Mouse (Mus musculus) embryonic facial prominence, embryonic 14.5 days (tissue): Measurements from ENCODE around the gene AU018091. TPM values are rescaled to one million over a fixed set of nuclear protein-coding genes. Genes with fewer than 3 reads are reported as not detected.

Experiments
- ATAC-seq: fragments of 200-750 bp; cut with Nextera tagmentation; 2 replicates; pipeline ENCODE4 v1.8.0; 2017; ENCODE audit warnings: low read depth, moderate number of reproducible peaks, moderate TSS enrichment
- DNase-seq: peaks from one replicate; pipeline ENCODE4 v3.0.0-alpha.2; 2015; ENCODE audit warnings: low spot score
- H3K27ac ChIP-seq: fragments of 300-500 bp; sonication (generic); replicated peaks from 2 replicates; pipeline ENCODE4 v1.5.1; 2014; ENCODE audit warnings: low read depth, mild to moderate bottlenecking, low read length, moderate library complexity
- H3K27me3 ChIP-seq: fragments of 300-500 bp; sonication (generic); replicated peaks from 2 replicates; pipeline ENCODE4 v1.6.1; 2014; ENCODE audit warnings: low read length; ENCODE audit not compliant: control insufficient read depth, insufficient read depth
- H3K36me3 ChIP-seq: fragments of 300-500 bp; sonication (generic); 2 replicates; pipeline ENCODE4 v1.6.1; 2014; ENCODE audit warnings: low read length, mixed read lengths; ENCODE audit not compliant: control insufficient read depth, insufficient read depth
- H3K4me1 ChIP-seq: fragments of 300-500 bp; sonication (generic); 2 replicates; pipeline ENCODE4 v1.6.1; 2014; ENCODE audit warnings: antibody characterized with exemption, low read length; ENCODE audit not compliant: control insufficient read depth, insufficient read depth
- H3K4me2 ChIP-seq: fragments of 300-500 bp; sonication (generic); 2 replicates; pipeline ENCODE4 v1.6.1; 2014; ENCODE audit warnings: low read depth, mild to moderate bottlenecking, low read length, moderate library complexity, mixed read lengths
- H3K4me3 ChIP-seq: fragments of 300-500 bp; sonication (generic); 2 replicates; pipeline ENCODE4 v1.5.1; 2014; ENCODE audit warnings: low read depth, mild to moderate bottlenecking, low read length
- H3K9ac ChIP-seq: fragments of 300-500 bp; sonication (generic); 2 replicates; pipeline ENCODE4 v1.6.1; 2014; ENCODE audit warnings: low read depth, mild to moderate bottlenecking, low read length, moderate library complexity, mixed read lengths
- H3K9me3 ChIP-seq: fragments of 300-500 bp; sonication (generic); 2 replicates; pipeline ENCODE4 v1.6.1; 2016; ENCODE audit warnings: low read length; ENCODE audit not compliant: control insufficient read depth
- WGBS: fragments of 180-500 bp; shearing (Covaris S2); extraction: QIAGEN DNeasy Blood & Tissue Kit; methylation state at CpG from one replicate; pipeline ENCODE4 v1.1.7; 2014; 5-methylcytosine and 5-hydroxymethylcytosine counted together
- polyA plus RNA-seq: library from polyadenylated mRNA; unstranded; fragments of >200 nt; fragmentation: Nextera tagmentation; extraction: Ambion mirVana; gene quantifications from 2 replicates; pipeline ENCODE4 v1.2.1, GENCODE M21; 2014

Gene AU018091
- 0.10 and 0.16 TPM in 2 replicates for polyA plus RNA-seq

- DNase-seq (no peak), ATAC-seq (no peak)
- no peak within 1 kb of the TSS for H3K27ac ChIP-seq
- H3K4me1 ChIP-seq, result no peaks in the 10 kb centered on the region
- H3K4me3 ChIP-seq, result no peak within 1 kb of the TSS
- H3K9me3 ChIP-seq, result 0 out of 2 replicates have a peak, but pooled peaks cover 2% of the 10 kb centered on the region
- no peak within 1 kb of the TSS for H3K4me2 ChIP-seq
- 80% methylated on average over 3 of the region's 3 CpGs for WGBS
- H3K9ac ChIP-seq, result no peak within 1 kb of the TSS
- H3K27me3 ChIP-seq, result no peaks in the 10 kb centered on the region
- H3K36me3 ChIP-seq, result no peaks in the 10 kb centered on the region
Observed at GRCm38 (mm10) chr7:3168925-3169324, at the start of gene AU018091. TSS of gene AU018091 (minus strand) at chr7:3169203.

- no peak overlapping the region for H3K4me2 ChIP-seq
- H3K27ac ChIP-seq, result no peak overlapping the region
- ATAC-seq (no peak), DNase-seq (no peak)
- H3K9ac ChIP-seq, result no peak overlapping the region
- H3K9me3 ChIP-seq, result no peaks in the 10 kb centered on the region
- H3K4me1 ChIP-seq, result no peaks in the 10 kb centered on the region
- H3K4me3 ChIP-seq, result no peak overlapping the region
- H3K27me3 ChIP-seq, result peaks cover 29% of the 10 kb centered on the region
- H3K36me3 ChIP-seq, result no peaks in the 10 kb centered on the region
- WGBS, result 24% methylated on average over 10 of the region's 10 CpGs
Observed at GRCm38 (mm10) chr7:3217546-3218056, 48.6 kb upstream of the AU018091 start.

GRCm38 (mm10) chr7:3216331-3216730, 47.3 kb upstream of the AU018091 start:
- ATAC-seq, result no peak
- WGBS, result 89% methylated on average over 2 of the region's 3 CpGs
- H3K4me3 ChIP-seq, result no peak overlapping the region

GRCm38 (mm10) chr7:3213557-3213956, 44.6 kb upstream of the AU018091 start:
- Histone ChIP-seq H3K4me2 (no peak overlapping the region), H3K4me3 (no peak overlapping the region), H3K9me3 (no peaks in the 10 kb centered on the region), H3K27ac (no peak overlapping the region), H3K27me3 (peaks cover 12% of the 10 kb centered on the region), H3K9ac (no peak overlapping the region), H3K36me3 (no peaks in the 10 kb centered on the region), H3K4me1 (no peaks in the 10 kb centered on the region)
- 28% methylated on average over 3 of the region's 3 CpGs for WGBS
- DNase-seq, result no peak
- no peak for ATAC-seq

More at GRCm38 (mm10) chr7:3216331-3216730, 47.3 kb upstream of the AU018091 start:
- H3K27me3 ChIP-seq, result peaks cover 29% of the 10 kb centered on the region
- H3K9ac ChIP-seq, result no peak overlapping the region
- H3K27ac ChIP-seq, result no peak overlapping the region
- no peaks in the 10 kb centered on the region for H3K4me1 ChIP-seq
- no peaks in the 10 kb centered on the region for H3K9me3 ChIP-seq
- no peak for DNase-seq
- no peaks in the 10 kb centered on the region for H3K36me3 ChIP-seq
- H3K4me2 ChIP-seq, result no peak overlapping the region

- 53% methylated on average over 1 of the region's 1 CpGs for WGBS
- DNase-seq, result no peak
- no peak overlapping the region for H3K4me3 ChIP-seq
Observed at GRCm38 (mm10) chr7:3213156-3213555, 44.2 kb upstream of the AU018091 start.

GRCm38 (mm10) chr7:3212002-3212790, 43.2 kb upstream of the AU018091 start:
- H3K9me3 ChIP-seq, result no peaks in the 10 kb centered on the region
- 57% methylated on average over 12 of the region's 12 CpGs for WGBS
- no peaks in the 10 kb centered on the region for H3K4me1 ChIP-seq
- ATAC-seq (no peak), DNase-seq (no peak)
- no peak overlapping the region for H3K27ac ChIP-seq
- no peak overlapping the region for H3K9ac ChIP-seq
- H3K4me2 ChIP-seq, result no peak overlapping the region
- H3K4me3 ChIP-seq, result no peak overlapping the region
- H3K27me3 ChIP-seq, result no peaks in the 10 kb centered on the region
- no peaks in the 10 kb centered on the region for H3K36me3 ChIP-seq

More at GRCm38 (mm10) chr7:3213156-3213555, 44.2 kb upstream of the AU018091 start:
- Histone ChIP-seq H3K36me3 (no peaks in the 10 kb centered on the region), H3K4me2 (no peak overlapping the region), H3K9ac (no peak overlapping the region), H3K27ac (no peak overlapping the region), H3K9me3 (no peaks in the 10 kb centered on the region), H3K4me1 (no peaks in the 10 kb centered on the region), H3K27me3 (peaks cover 8% of the 10 kb centered on the region)
- no peak for ATAC-seq

GRCm38 (mm10) chr7:3211518-3211917, 42.5 kb upstream of the AU018091 start:
- H3K4me1 ChIP-seq, result no peaks in the 10 kb centered on the region
- no peaks in the 10 kb centered on the region for H3K36me3 ChIP-seq
- H3K9ac ChIP-seq, result no peak overlapping the region
- WGBS, result 74% methylated on average over 8 of the region's 8 CpGs
- no peaks in the 10 kb centered on the region for H3K9me3 ChIP-seq
- no peak overlapping the region for H3K27ac ChIP-seq
- H3K27me3 ChIP-seq, result no peaks in the 10 kb centered on the region
- H3K4me2 ChIP-seq, result no peak overlapping the region
- H3K4me3 ChIP-seq, result no peak overlapping the region
- no peak for DNase-seq
- ATAC-seq, result no peak

- ATAC-seq (no peak), DNase-seq (no peak)
- H3K4me3 ChIP-seq, result no peak overlapping the region
- H3K4me1 ChIP-seq, result no peaks in the 10 kb centered on the region
- H3K9me3 ChIP-seq, result no peaks in the 10 kb centered on the region
- no peak overlapping the region for H3K27ac ChIP-seq
- 44% methylated on average over 6 of the region's 6 CpGs for WGBS
- H3K4me2 ChIP-seq, result no peak overlapping the region
- H3K27me3 ChIP-seq, result no peaks in the 10 kb centered on the region
- no peaks in the 10 kb centered on the region for H3K36me3 ChIP-seq
- no peak overlapping the region for H3K9ac ChIP-seq
Observed at GRCm38 (mm10) chr7:3210605-3211004, 41.6 kb upstream of the AU018091 start.

GRCm38 (mm10) chr7:3206520-3206919, 37.5 kb upstream of the AU018091 start:
- H3K9ac ChIP-seq, result no peak overlapping the region
- no peaks in the 10 kb centered on the region for H3K27me3 ChIP-seq
- DNase-seq (no peak), ATAC-seq (no peak)
- H3K4me1 ChIP-seq, result no peaks in the 10 kb centered on the region
- H3K27ac ChIP-seq, result no peak overlapping the region
- no peaks in the 10 kb centered on the region for H3K36me3 ChIP-seq
- no peak overlapping the region for H3K4me2 ChIP-seq
- WGBS, result 27% methylated on average over 4 of the region's 4 CpGs
- no peak overlapping the region for H3K4me3 ChIP-seq
- H3K9me3 ChIP-seq, result no peaks in the 10 kb centered on the region
